Mouse (Mus musculus): ENCODE data around the gene Rhbdd3.

- TF ChIP-seq POLR2A (IDR thresholded peaks at IDR 0.05; ENCODE audit: insufficient read depth, low read depth, low read length) (no peak), CTCF (IDR thresholded peaks at IDR 0.05) (no peak), EP300 (IDR thresholded peaks at IDR 0.05; ENCODE audit: insufficient read depth, low read depth, low read length) (no peak)
These were observed 53.1 kb downstream of the Rhbdd3 start, which contains the start of gene Emid1 for GRCm38 (mm10) chr11:5151680-5152337.

Data from heart, adult 2 months (tissue).